Mouse (Mus musculus) spleen, adult 2 months (tissue): ENCODE data around the gene Pdss1. TPM values are rescaled to one million over a fixed set of nuclear protein-coding genes. Genes with fewer than 3 reads are reported as not detected.

ENCODE experiments used
- DNase-seq, 2 experiments: peaks; one replicate each; pipeline versions ENCODE4 v3.0.0 to v3.0.0-alpha.2; 2012 to 2021; ENCODE audit warnings: low spot score in 2 of 2, low read depth in 1 of 2
- H3K27ac ChIP-seq: fragments of 200-500 bp; 2 replicates; pipeline ENCODE4 v1.5.1; 2012; ENCODE audit warnings: low read length, inconsistent platforms; ENCODE audit not compliant: insufficient read depth
- H3K27me3 ChIP-seq: fragments of 200-500 bp; 2 replicates; pipeline ENCODE4 v1.6.1; 2012; ENCODE audit warnings: mild to moderate bottlenecking, moderate library complexity, low read length, inconsistent platforms; ENCODE audit not compliant: control insufficient read depth, insufficient read depth
- H3K36me3 ChIP-seq: fragments of 200-500 bp; 2 replicates; pipeline ENCODE4 v1.6.1; 2012; ENCODE audit warnings: mild to moderate bottlenecking, low read length, inconsistent platforms; ENCODE audit not compliant: control insufficient read depth, insufficient read depth
- H3K4me1 ChIP-seq: fragments of 200-500 bp; 2 replicates; pipeline ENCODE4 v1.6.1; 2011; ENCODE audit warnings: inconsistent platforms; ENCODE audit not compliant: control insufficient read depth, insufficient read depth, insufficient read length
- H3K4me3 ChIP-seq: fragments of 200-500 bp; 2 replicates; pipeline ENCODE4 v1.5.1; 2011; ENCODE audit warnings: mild to moderate bottlenecking, inconsistent platforms; ENCODE audit not compliant: insufficient read depth, insufficient read length; ENCODE audit errors: extremely low read depth
- CTCF ChIP-seq: fragments of 200-500 bp; IDR thresholded peaks from 2 replicates; pipeline ENCODE4 v1.5.1; 2011; ENCODE audit warnings: mild to moderate bottlenecking, inconsistent platforms; ENCODE audit not compliant: insufficient read depth, insufficient read length, insufficient replicate concordance; ENCODE audit errors: extremely low read depth
- POLR2A ChIP-seq: fragments of 200-500 bp; IDR thresholded peaks from 2 replicates; pipeline ENCODE4 v1.6.1; 2011; ENCODE audit warnings: low read depth, low read length, inconsistent platforms
- WGBS: fragments of 180-500 bp; shearing (Covaris S2); methylation state at CpG from one replicate; pipeline ENCODE4 v1.1.7; 2018; 5-methylcytosine and 5-hydroxymethylcytosine counted together
- polyA plus RNA-seq: library from polyadenylated mRNA; depleted of rRNA; stranded (reverse); fragments of >200 nt; gene quantifications from 2 replicates; pipeline ENCODE4 v1.2.3, GENCODE M21; 2012; rRNA removed

Pdss1 gene
- polyA plus RNA-seq, 1 experiment: 2.4 TPM

DNA sequence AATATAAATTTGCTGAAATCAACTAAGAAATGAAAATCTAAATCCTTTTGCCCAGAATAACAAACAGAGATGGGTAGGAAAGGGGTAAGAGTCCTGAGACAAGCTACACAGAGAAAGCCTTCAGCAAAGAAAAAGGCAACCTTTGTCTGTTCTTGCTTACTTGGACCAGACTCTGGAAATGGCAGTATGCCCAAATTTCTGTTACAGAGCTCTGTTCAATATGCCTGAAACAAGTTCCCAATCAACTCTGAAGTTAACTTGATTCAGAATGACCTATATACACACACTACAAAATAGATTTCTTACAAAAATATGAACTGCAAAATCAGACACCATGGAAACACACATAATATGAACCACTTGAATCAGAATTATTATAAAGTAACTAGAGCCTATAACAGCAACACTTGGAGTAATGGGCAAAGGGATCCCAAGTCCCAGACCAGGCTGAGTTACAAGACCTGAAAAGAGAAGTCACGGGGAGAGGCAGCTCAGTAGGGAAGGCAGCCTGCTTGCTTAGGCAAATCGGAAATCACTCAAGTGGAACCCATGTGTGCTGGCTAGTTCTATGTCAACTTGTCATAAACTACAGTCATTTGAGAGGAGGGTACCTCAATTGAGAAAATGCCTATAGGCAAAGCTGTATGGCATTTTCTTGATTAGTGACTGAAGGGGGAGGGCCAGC lies 90.8 kb downstream of the Pdss1 start:
- peaks cover 5% of the 10 kb centered on the region; the same call in 1 of the 2 replicates for H3K4me1 ChIP-seq
- 43% methylated on average over 2 of the region's 2 CpGs for whole genome bisulfite sequencing
- peak; percentile 18 to 47 for DNase-seq
- no peak overlapping the region for H3K4me3 ChIP-seq
- peaks cover 1% of the 10 kb centered on the region; the same call in 1 of the 2 replicates for H3K36me3 ChIP-seq
- no peaks in the 10 kb centered on the region for H3K27me3 ChIP-seq
- H3K27ac ChIP-seq: no peak overlapping the region
- TF ChIP-seq POLR2A (no peak), CTCF (no peak)

Other genes with a start within 250 kb of the Pdss1 start
- gene Apbb1ip, start 121.4 kb upstream of the Pdss1 start, polyA plus RNA-seq: 24.8 and 28.0 TPM in 2 replicates
- gene Abi1, start 144.7 kb downstream of the Pdss1 start, polyA plus RNA-seq: 63.0 and 67.8 TPM in 2 replicates
- 7.5 and 7.8 TPM in 2 replicates for gene Acbd5, start 172.6 kb downstream of the Pdss1 start, polyA plus RNA-seq